Comparison of ENCODE assay signal across 7 mouse cellular contexts in genomic region chr8:83660545-83660944, GRCm38 (mm10). TPM values are rescaled to one million over a fixed set of nuclear protein-coding genes. Genes with fewer than 3 reads are reported as not detected.
DNase-seq lines count a peak whose midpoint lies in the region; ATAC-seq and TF ChIP-seq lines count a peak whose summit lies in the region.

No protein-coding gene starts in this region.

- H3K27me3 ChIP-seq in liver, embryonic 12.5 days (replicated peaks), result no peaks in the 10 kb centered on the region
- no peaks in the 10 kb centered on the region for H3K27me3 ChIP-seq in liver, postnatal 0 days (ENCODE audit: insufficient read depth, low read length)
- H3K27me3 ChIP-seq in forebrain, embryonic 12.5 days, result no peaks in the 10 kb centered on the region
- no peaks in the 10 kb centered on the region for H3K27me3 ChIP-seq in intestine, embryonic 14.5 days (replicated peaks; ENCODE audit: control insufficient read depth, insufficient read depth, low read length)
- H3K27me3 ChIP-seq in neural tube, embryonic 13.5 days, result no peaks in the 10 kb centered on the region

- no peak for TF ChIP-seq CTCF in liver, postnatal 0 days (IDR thresholded peaks at IDR 0.05; ENCODE audit: low read depth)

- no peak overlapping the region for H3K4me3 ChIP-seq in liver, embryonic 12.5 days
- no peak overlapping the region for H3K4me3 ChIP-seq in liver, postnatal 0 days (ENCODE audit: low read depth, low read length)
- no peak overlapping the region for H3K4me3 ChIP-seq in forebrain, embryonic 12.5 days (replicated peaks)
- 0 out of 2 replicates have a peak overlapping the region, but pooled peaks have one; percentile 13 for H3K4me3 ChIP-seq in intestine, embryonic 14.5 days (ENCODE audit: low read depth, low read length)
- H3K4me3 ChIP-seq in neural tube, embryonic 13.5 days, result no peak overlapping the region

- H3K9ac ChIP-seq in liver, embryonic 12.5 days, result no peak overlapping the region
- no peak overlapping the region for H3K9ac ChIP-seq in liver, postnatal 0 days (replicated peaks)
- H3K9ac ChIP-seq in forebrain, embryonic 12.5 days, result peak overlapping the region; percentile 33; the same call in 1 of the 2 replicates
- no peak overlapping the region for H3K9ac ChIP-seq in intestine, embryonic 14.5 days (ENCODE audit: low read length)
- H3K9ac ChIP-seq in neural tube, embryonic 13.5 days, result 0 out of 2 replicates have a peak overlapping the region, but pooled peaks have one; percentile 31

- ATAC-seq in liver, embryonic 12.5 days, result no peak
- no peak for ATAC-seq in liver, postnatal 0 days
- ATAC-seq in forebrain, embryonic 12.5 days (ENCODE audit: low FRiP score), result peak; percentile 24; the same call in 1 of the 2 replicates
- ATAC-seq in intestine, embryonic 14.5 days (replicated peaks; ENCODE audit: low FRiP score, low TSS enrichment, low read depth), result no peak
- 0 out of 2 replicates have a peak, but pooled peaks have one; percentile 24 for ATAC-seq in neural tube, embryonic 13.5 days (ENCODE audit: low read depth)
- ATAC-seq in CD4-positive, CD25-positive, alpha-beta regulatory T cell, adult 4 months, result no peak

- peaks cover 9% of the 10 kb centered on the region; the same call in 1 of the 2 replicates for H3K36me3 ChIP-seq in liver, embryonic 12.5 days
- H3K36me3 ChIP-seq in liver, postnatal 0 days (replicated peaks; ENCODE audit: insufficient read depth, low read length), result no peaks in the 10 kb centered on the region
- peaks cover 36% of the 10 kb centered on the region for H3K36me3 ChIP-seq in forebrain, embryonic 12.5 days (replicated peaks)
- H3K36me3 ChIP-seq in intestine, embryonic 14.5 days (ENCODE audit: control insufficient read depth, insufficient read depth, low read length), result peaks cover 26% of the 10 kb centered on the region
- peaks cover 20% of the 10 kb centered on the region; the same call in 1 of the 2 replicates for H3K36me3 ChIP-seq in neural tube, embryonic 13.5 days

- no peak for DNase-seq in liver, postnatal 0 days
- no peak for DNase-seq in intestine, embryonic 14.5 days (ENCODE audit: low spot score)
- no peak for DNase-seq in cerebellum, postnatal 36 days

- no peak for TF ChIP-seq EP300 in liver, postnatal 0 days (IDR thresholded peaks at IDR 0.05; ENCODE audit: low read depth)

- peak overlapping the region; percentile 45 for H3K4me2 ChIP-seq in liver, embryonic 12.5 days
- no peak overlapping the region for H3K4me2 ChIP-seq in liver, postnatal 0 days (ENCODE audit: low read depth, low read length)
- peak overlapping the region; percentile 29 for H3K4me2 ChIP-seq in forebrain, embryonic 12.5 days
- H3K4me2 ChIP-seq in intestine, embryonic 14.5 days (ENCODE audit: low read length), result peak overlapping the region; percentile 43
- peak overlapping the region; percentile 29 for H3K4me2 ChIP-seq in neural tube, embryonic 13.5 days

- peaks cover 57% of the 10 kb centered on the region for H3K4me1 ChIP-seq in liver, embryonic 12.5 days
- peaks cover 19% of the 10 kb centered on the region for H3K4me1 ChIP-seq in liver, postnatal 0 days (ENCODE audit: insufficient read depth)
- H3K4me1 ChIP-seq in forebrain, embryonic 12.5 days, result peaks cover 36% of the 10 kb centered on the region
- peaks cover 47% of the 10 kb centered on the region for H3K4me1 ChIP-seq in intestine, embryonic 14.5 days (replicated peaks; ENCODE audit: control insufficient read depth, insufficient read depth, low read length)
- H3K4me1 ChIP-seq in neural tube, embryonic 13.5 days (replicated peaks), result peaks cover 42% of the 10 kb centered on the region

- no peak overlapping the region for H3K27ac ChIP-seq in liver, embryonic 12.5 days
- H3K27ac ChIP-seq in liver, postnatal 0 days (ENCODE audit: low read depth), result no peak overlapping the region
- 0 out of 2 replicates have a peak overlapping the region, but pooled peaks have one; percentile 0 for H3K27ac ChIP-seq in forebrain, embryonic 12.5 days
- H3K27ac ChIP-seq in intestine, embryonic 14.5 days (ENCODE audit: low read depth), result peak overlapping the region; percentile 70; the same call in 1 of the 2 replicates
- peak overlapping the region; percentile 34 for H3K27ac ChIP-seq in neural tube, embryonic 13.5 days (replicated peaks)

- no peaks in the 10 kb centered on the region for H3K9me3 ChIP-seq in liver, embryonic 12.5 days (replicated peaks)
- H3K9me3 ChIP-seq in liver, postnatal 0 days (ENCODE audit: low read length), result no peaks in the 10 kb centered on the region
- H3K9me3 ChIP-seq in forebrain, embryonic 12.5 days, result no peaks in the 10 kb centered on the region
- no peaks in the 10 kb centered on the region for H3K9me3 ChIP-seq in intestine, embryonic 14.5 days (ENCODE audit: control insufficient read depth, low read length)
- H3K9me3 ChIP-seq in neural tube, embryonic 13.5 days, result no peaks in the 10 kb centered on the region

- WGBS in liver, embryonic 12.5 days (ENCODE audit: insufficient replicate concordance), result 38% methylated on average over 8 of the region's 8 CpGs
- 36% methylated on average over 8 of the region's 8 CpGs for WGBS in liver, postnatal 0 days (ENCODE audit: insufficient replicate concordance)
- 12% methylated on average over 8 of the region's 8 CpGs for WGBS in forebrain, embryonic 12.5 days
- 10% methylated on average over 8 of the region's 8 CpGs for WGBS in intestine, embryonic 14.5 days
- 8% methylated on average over 8 of the region's 8 CpGs for WGBS in neural tube, embryonic 13.5 days

RNA-seq across cellular contexts. Expression of gene Ptger1, which starts 5.9 kb away (rescaled TPM):
- polyA plus RNA-seq in liver, embryonic 12.5 days (2016; fragmentation: Nextera tagmentation; extraction: Ambion mirVana), result 0.25 and 0.41 TPM in 2 replicates
- 0.12 and 0.16 TPM in 2 replicates for polyA plus RNA-seq in liver, postnatal 0 days (2015; fragmentation: Nextera tagmentation; extraction: Ambion mirVana)
- 0.91 and 0.96 TPM in 2 replicates for polyA plus RNA-seq in forebrain, embryonic 12.5 days (2016; fragmentation: Nextera tagmentation; extraction: Ambion mirVana)
- 1.3 and 2.0 TPM in 2 replicates for polyA plus RNA-seq in intestine, embryonic 14.5 days (2014; fragmentation: Nextera tagmentation; extraction: Ambion mirVana)
- polyA plus RNA-seq in neural tube, embryonic 13.5 days (2015; fragmentation: Nextera tagmentation; extraction: Ambion mirVana), result 0.46 and 0.50 TPM in 2 replicates
- polyA plus RNA-seq in CD4-positive, CD25-positive, alpha-beta regulatory T cell, adult 4 months (2017; shearing (Covaris generic)), result 1 to 10 TPM; 1.2 TPM

RNA-seq across cellular contexts. Expression of gene Gipc1, which starts 8.1 kb away (rescaled TPM):
- polyA plus RNA-seq in liver, embryonic 12.5 days (2016; fragmentation: Nextera tagmentation; extraction: Ambion mirVana), result 80.0 and 80.4 TPM in 2 replicates
- 44.4 and 46.1 TPM in 2 replicates for polyA plus RNA-seq in liver, postnatal 0 days (2015; fragmentation: Nextera tagmentation; extraction: Ambion mirVana)
- 201 and 214 TPM in 2 replicates for polyA plus RNA-seq in forebrain, embryonic 12.5 days (2016; fragmentation: Nextera tagmentation; extraction: Ambion mirVana)
- 158 and 160 TPM in 2 replicates for polyA plus RNA-seq in intestine, embryonic 14.5 days (2014; fragmentation: Nextera tagmentation; extraction: Ambion mirVana)
- polyA plus RNA-seq in neural tube, embryonic 13.5 days (2015; fragmentation: Nextera tagmentation; extraction: Ambion mirVana), result 149 and 151 TPM in 2 replicates
- 10 to 100 TPM; 14.8 to 21.9 TPM for polyA plus RNA-seq in CD4-positive, CD25-positive, alpha-beta regulatory T cell, adult 4 months (2017; shearing (Covaris generic))

RNA-seq across cellular contexts. Expression of gene Pkn1, which starts 38.4 kb away (rescaled TPM):
- polyA plus RNA-seq in liver, embryonic 12.5 days (2016; fragmentation: Nextera tagmentation; extraction: Ambion mirVana), result 17.5 and 19.5 TPM in 2 replicates
- 8.5 TPM in 2 replicates for polyA plus RNA-seq in liver, postnatal 0 days (2015; fragmentation: Nextera tagmentation; extraction: Ambion mirVana)
- 37.1 and 38.0 TPM in 2 replicates for polyA plus RNA-seq in forebrain, embryonic 12.5 days (2016; fragmentation: Nextera tagmentation; extraction: Ambion mirVana)
- polyA plus RNA-seq in intestine, embryonic 14.5 days (2014; fragmentation: Nextera tagmentation; extraction: Ambion mirVana), result 28.5 and 31.5 TPM in 2 replicates
- 21.3 and 25.5 TPM in 2 replicates for polyA plus RNA-seq in neural tube, embryonic 13.5 days (2015; fragmentation: Nextera tagmentation; extraction: Ambion mirVana)
- 10 to 100 TPM; 21.0 to 25.9 TPM for polyA plus RNA-seq in CD4-positive, CD25-positive, alpha-beta regulatory T cell, adult 4 months (2017; shearing (Covaris generic))

RNA-seq across cellular contexts. Expression of gene Dnajb1, which starts 52.6 kb away (rescaled TPM):
- 65.1 and 69.8 TPM in 2 replicates for polyA plus RNA-seq in liver, embryonic 12.5 days (2016; fragmentation: Nextera tagmentation; extraction: Ambion mirVana)
- polyA plus RNA-seq in liver, postnatal 0 days (2015; fragmentation: Nextera tagmentation; extraction: Ambion mirVana), result 29.4 and 31.6 TPM in 2 replicates
- polyA plus RNA-seq in forebrain, embryonic 12.5 days (2016; fragmentation: Nextera tagmentation; extraction: Ambion mirVana), result 63.0 and 67.3 TPM in 2 replicates
- 46.5 and 48.7 TPM in 2 replicates for polyA plus RNA-seq in intestine, embryonic 14.5 days (2014; fragmentation: Nextera tagmentation; extraction: Ambion mirVana)
- polyA plus RNA-seq in neural tube, embryonic 13.5 days (2015; fragmentation: Nextera tagmentation; extraction: Ambion mirVana), result 54.3 and 54.4 TPM in 2 replicates
- 10 to 100 TPM; 44.9 to 62.3 TPM for polyA plus RNA-seq in CD4-positive, CD25-positive, alpha-beta regulatory T cell, adult 4 months (2017; shearing (Covaris generic))

RNA-seq across cellular contexts. Expression of gene Tecr, which starts 52.8 kb away (rescaled TPM):
- 371 and 378 TPM in 2 replicates for polyA plus RNA-seq in liver, embryonic 12.5 days (2016; fragmentation: Nextera tagmentation; extraction: Ambion mirVana)
- polyA plus RNA-seq in liver, postnatal 0 days (2015; fragmentation: Nextera tagmentation; extraction: Ambion mirVana), result 252 and 258 TPM in 2 replicates
- polyA plus RNA-seq in forebrain, embryonic 12.5 days (2016; fragmentation: Nextera tagmentation; extraction: Ambion mirVana), result 541 and 550 TPM in 2 replicates
- polyA plus RNA-seq in intestine, embryonic 14.5 days (2014; fragmentation: Nextera tagmentation; extraction: Ambion mirVana), result 660 and 684 TPM in 2 replicates
- polyA plus RNA-seq in neural tube, embryonic 13.5 days (2015; fragmentation: Nextera tagmentation; extraction: Ambion mirVana), result 1,063 and 1,130 TPM in 2 replicates
- 100 to 1,000 TPM; 408 to 507 TPM for polyA plus RNA-seq in CD4-positive, CD25-positive, alpha-beta regulatory T cell, adult 4 months (2017; shearing (Covaris generic))

Comparison
In these comparisons a context has a peak if more than half of its experiments do, and no peak if none do; other contexts are left out.
1. ATAC-seq: peak in forebrain, embryonic 12.5 days (single experiment) and neural tube, embryonic 13.5 days (single experiment); none in liver, embryonic 12.5 days (single experiment), liver, postnatal 0 days (single experiment), intestine, embryonic 14.5 days (single experiment) and CD4-positive, CD25-positive, alpha-beta regulatory T cell, adult 4 months (single experiment).
2. H3K27ac ChIP-seq: peak in forebrain, embryonic 12.5 days (single experiment), intestine, embryonic 14.5 days (single experiment) and neural tube, embryonic 13.5 days (single experiment); none in liver, embryonic 12.5 days (single experiment) and liver, postnatal 0 days (single experiment).
3. H3K9ac ChIP-seq: peak in forebrain, embryonic 12.5 days (single experiment) and neural tube, embryonic 13.5 days (single experiment); none in liver, embryonic 12.5 days (single experiment), liver, postnatal 0 days (single experiment) and intestine, embryonic 14.5 days (single experiment).